Mouse (Mus musculus) erythroblast, embryonic 14.5 days (primary cell): ENCODE measurements around the gene Tenm3. TPM values are rescaled to one million over a fixed set of nuclear protein-coding genes. Genes with fewer than 3 reads are reported as not detected.

Source experiments
- H3K27me3 ChIP-seq: 2 replicates; pipeline ENCODE4 v1.6.1; 2012; ENCODE audit warnings: inconsistent platforms; ENCODE audit not compliant: control insufficient read depth
- H3K36me3 ChIP-seq: 2 replicates; pipeline ENCODE4 v1.6.1; 2012; ENCODE audit warnings: mild to moderate bottlenecking, inconsistent platforms; ENCODE audit not compliant: control insufficient read depth
- H3K4me1 ChIP-seq: 2 replicates; pipeline ENCODE4 v1.6.1; 2012; ENCODE audit warnings: inconsistent platforms; ENCODE audit not compliant: control insufficient read depth
- H3K4me3 ChIP-seq: replicated peaks from 2 replicates; pipeline ENCODE3; 2012; ENCODE audit warnings: moderate library complexity, mild to moderate bottlenecking, inconsistent platforms
- H3K9me3 ChIP-seq: 2 replicates; pipeline ENCODE4 v1.6.1; 2012; ENCODE audit warnings: low read length, inconsistent platforms, mixed read lengths; ENCODE audit not compliant: control insufficient read depth
- GATA1 ChIP-seq: IDR thresholded peaks from 2 replicates; pipeline ENCODE4 v1.6.1; 2012; ENCODE audit warnings: low read length, inconsistent platforms, mixed read lengths
- TAL1 ChIP-seq: IDR thresholded peaks from 3 replicates; pipeline ENCODE4 v1.6.1; 2012; ENCODE audit warnings: low read length, inconsistent platforms, mixed read lengths
- polyA plus RNA-seq: library from polyadenylated mRNA; stranded (reverse); fragments of >175 nt; gene quantifications from 2 replicates; pipeline ENCODE4 v1.2.3, GENCODE M21; 2012

The Tenm3 gene
- polyA plus RNA-seq, 1 experiment, result under 0.01 TPM

GRCm38 (mm10) chr8:48275066-48275465, 568.7 kb downstream of the Tenm3 start:
- no peak for TF ChIP-seq GATA1
- no peak for TF ChIP-seq TAL1
- peaks cover 4% of the 10 kb centered on the region; the same call in 1 of the 2 replicates for H3K36me3 ChIP-seq
- no peaks in the 10 kb centered on the region for H3K4me1 ChIP-seq
- no peak overlapping the region for H3K4me3 ChIP-seq
- H3K27me3 ChIP-seq, result no peaks in the 10 kb centered on the region
- H3K9me3 ChIP-seq, result peaks cover 48% of the 10 kb centered on the region

- Histone ChIP-seq H3K9me3 (peaks cover 48% of the 10 kb centered on the region), H3K36me3 (peaks cover 4% of the 10 kb centered on the region; the same call in 1 of the 2 replicates), H3K27me3 (no peaks in the 10 kb centered on the region), H3K4me1 (no peaks in the 10 kb centered on the region), H3K4me3 (no peak overlapping the region)
- TF ChIP-seq GATA1 (no peak), TAL1 (no peak)
Measured at GRCm38 (mm10) chr8:48274566-48274965, 569.2 kb downstream of the Tenm3 start.

GRCm38 (mm10) chr8:48268638-48269037, 575.1 kb downstream of the Tenm3 start:
- peaks cover 39% of the 10 kb centered on the region for H3K9me3 ChIP-seq
- TF ChIP-seq GATA1 (no peak), TAL1 (no peak)

DNA sequence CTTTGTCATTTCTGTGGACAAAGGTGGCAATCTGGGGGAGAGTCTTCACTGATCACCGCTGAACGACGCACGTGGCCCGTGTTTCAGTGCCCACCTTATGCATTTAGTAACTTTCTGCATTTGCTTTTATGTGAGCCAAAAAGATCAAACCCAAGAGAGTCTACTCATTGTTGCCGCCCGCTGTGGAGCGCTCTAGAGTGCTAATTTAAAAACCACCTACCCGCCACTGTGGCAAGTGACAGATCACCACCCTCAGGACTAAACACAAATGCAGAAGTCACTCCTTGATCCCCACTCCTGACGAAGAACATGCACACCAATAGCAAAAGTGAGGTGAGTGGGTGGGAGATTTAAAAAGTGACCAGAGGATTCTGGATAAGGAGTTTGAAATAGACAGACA, 583.5 kb downstream of the Tenm3 start:
- Histone ChIP-seq H3K36me3 (no peaks in the 10 kb centered on the region), H3K4me1 (no peaks in the 10 kb centered on the region), H3K9me3 (peaks cover 23% of the 10 kb centered on the region), H3K27me3 (no peaks in the 10 kb centered on the region), H3K4me3 (no peak overlapping the region)
- TF ChIP-seq GATA1, result no peak

More at GRCm38 (mm10) chr8:48268638-48269037, 575.1 kb downstream of the Tenm3 start:
- Histone ChIP-seq H3K36me3 (no peaks in the 10 kb centered on the region; the same call in 1 of the 2 replicates), H3K4me1 (no peaks in the 10 kb centered on the region), H3K4me3 (no peak overlapping the region), H3K27me3 (no peaks in the 10 kb centered on the region)

- no peaks in the 10 kb centered on the region for H3K36me3 ChIP-seq
- no peaks in the 10 kb centered on the region for H3K27me3 ChIP-seq
- H3K4me3 ChIP-seq, result no peak overlapping the region
- TF ChIP-seq GATA1, result no peak
- TF ChIP-seq TAL1, result no peak
- H3K9me3 ChIP-seq, result peaks cover 22% of the 10 kb centered on the region
- no peaks in the 10 kb centered on the region for H3K4me1 ChIP-seq
Measured at GRCm38 (mm10) chr8:48259832-48260231, 583.9 kb downstream of the Tenm3 start.

GRCm38 (mm10) chr8:48243876-48244275, 599.9 kb downstream of the Tenm3 start:
- Histone ChIP-seq H3K27me3 (no peaks in the 10 kb centered on the region), H3K4me1 (no peaks in the 10 kb centered on the region), H3K4me3 (no peak overlapping the region), H3K36me3 (no peaks in the 10 kb centered on the region), H3K9me3 (peaks cover 30% of the 10 kb centered on the region)
- TF ChIP-seq TAL1 (no peak), GATA1 (no peak)

DNA sequence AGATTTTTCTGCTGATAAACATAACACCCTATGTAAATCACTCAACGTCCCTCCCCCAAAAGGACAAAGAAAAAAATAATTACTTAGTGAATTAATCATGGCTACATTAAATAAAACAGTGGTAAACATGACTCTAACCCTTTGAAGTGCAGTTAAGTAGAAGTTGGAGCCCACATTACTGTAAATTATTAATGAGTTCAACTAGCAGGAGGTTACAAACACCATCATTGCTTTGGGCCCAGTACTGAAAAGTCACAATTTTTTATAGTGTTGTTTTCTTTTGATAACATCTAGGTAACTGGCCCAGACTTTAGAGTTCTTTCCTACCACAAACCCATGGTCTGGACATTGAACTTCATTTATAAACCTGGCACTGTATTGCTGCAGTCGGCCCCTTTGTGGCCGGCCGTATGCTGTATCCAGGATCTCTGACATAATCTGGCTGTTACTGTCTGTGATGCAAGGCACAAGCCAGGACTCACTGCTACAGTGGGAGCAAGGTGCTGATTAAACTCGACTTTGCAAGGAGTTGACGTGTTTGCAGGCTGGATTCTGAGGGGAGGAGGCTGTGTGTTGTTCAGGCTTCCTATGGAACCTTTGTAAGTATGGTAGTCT, 602.7 kb downstream of the Tenm3 start:
- no peak overlapping the region for H3K4me3 ChIP-seq
- TF ChIP-seq GATA1, result no peak
- TF ChIP-seq TAL1, result no peak
- H3K27me3 ChIP-seq, result no peaks in the 10 kb centered on the region
- peaks cover 46% of the 10 kb centered on the region for H3K9me3 ChIP-seq
- H3K36me3 ChIP-seq, result no peaks in the 10 kb centered on the region; the same call in 1 of the 2 replicates
- no peaks in the 10 kb centered on the region for H3K4me1 ChIP-seq

GRCm38 (mm10) chr8:48236968-48237367, 606.8 kb downstream of the Tenm3 start:
- Histone ChIP-seq H3K4me3 (no peak overlapping the region), H3K4me1 (no peaks in the 10 kb centered on the region), H3K27me3 (no peaks in the 10 kb centered on the region), H3K36me3 (no peaks in the 10 kb centered on the region; the same call in 1 of the 2 replicates), H3K9me3 (peaks cover 63% of the 10 kb centered on the region)
- TF ChIP-seq GATA1, result no peak
- TF ChIP-seq TAL1, result no peak

DNA sequence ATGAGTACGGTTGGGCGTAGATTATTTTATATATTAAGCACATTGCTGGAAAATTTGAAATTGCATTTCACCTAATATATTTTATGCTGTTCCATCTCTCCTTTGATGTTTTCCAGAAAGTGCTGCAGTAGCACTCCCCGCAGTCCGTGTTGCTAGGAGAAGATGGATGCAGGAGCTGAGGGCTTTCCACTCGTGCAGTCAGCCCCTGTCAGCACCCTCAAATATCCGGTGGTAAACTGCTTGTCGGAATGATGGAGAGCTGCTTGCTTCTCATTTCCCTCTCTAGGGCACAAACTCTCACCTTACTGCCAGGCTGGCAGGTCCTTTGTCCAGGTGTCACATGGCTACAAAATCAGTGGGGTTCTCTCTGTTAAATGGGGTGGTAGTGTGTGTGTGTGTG, 610.8 kb downstream of the Tenm3 start:
- Histone ChIP-seq H3K36me3 (peaks cover 8% of the 10 kb centered on the region), H3K9me3 (peaks cover 59% of the 10 kb centered on the region), H3K27me3 (peaks cover 3% of the 10 kb centered on the region; the same call in 1 of the 2 replicates), H3K4me3 (no peak overlapping the region), H3K4me1 (no peaks in the 10 kb centered on the region)
- no peak for TF ChIP-seq TAL1
- TF ChIP-seq GATA1, result no peak
